Mouse (Mus musculus) midbrain, postnatal 0 days (tissue): ENCODE results near the gene Tgfb2. TPM values are rescaled to one million over a fixed set of nuclear protein-coding genes. Genes with fewer than 3 reads are reported as not detected.

Experiments used
- ATAC-seq: fragments of 200-750 bp; cut with Nextera tagmentation; 2 replicates; pipeline ENCODE4 v1.8.0; 2017; ENCODE audit warnings: moderate number of reproducible peaks, mild to moderate bottlenecking, moderate TSS enrichment, moderate library complexity; ENCODE audit not compliant: low FRiP score
- DNase-seq: peaks from one replicate; pipeline ENCODE4 v3.0.0-alpha.2; 2015; ENCODE audit warnings: low spot score
- H3K27ac ChIP-seq: fragments of 300-500 bp; sonication (generic); 2 replicates; pipeline ENCODE4 v1.5.1; 2014; ENCODE audit warnings: low read depth, mild to moderate bottlenecking, low read length, mixed read lengths
- H3K27me3 ChIP-seq: fragments of 300-500 bp; sonication (generic); 2 replicates; pipeline ENCODE4 v1.6.1; 2014; ENCODE audit warnings: low read length, control low read depth, mixed read lengths; ENCODE audit not compliant: insufficient read depth
- H3K36me3 ChIP-seq: fragments of 300-500 bp; sonication (generic); 2 replicates; pipeline ENCODE4 v1.6.1; 2014; ENCODE audit warnings: low read length, control low read depth, mixed read lengths; ENCODE audit not compliant: insufficient read depth
- H3K4me1 ChIP-seq: fragments of 300-500 bp; sonication (generic); 2 replicates; pipeline ENCODE4 v1.6.1; 2014; ENCODE audit warnings: mild to moderate bottlenecking, control low read depth, antibody characterized with exemption, low read length, mixed read lengths; ENCODE audit not compliant: insufficient read depth
- H3K4me2 ChIP-seq: fragments of 300-500 bp; sonication (generic); 2 replicates; pipeline ENCODE4 v1.6.1; 2014; ENCODE audit warnings: low read depth, mild to moderate bottlenecking, low read length, mixed read lengths; ENCODE audit not compliant: poor library complexity, severe bottlenecking
- H3K4me3 ChIP-seq: fragments of 300-500 bp; sonication (generic); 2 replicates; pipeline ENCODE4 v1.5.1; 2014; ENCODE audit warnings: low read depth, mild to moderate bottlenecking, low read length, moderate library complexity
- H3K9ac ChIP-seq: fragments of 300-500 bp; sonication (generic); replicated peaks from 2 replicates; pipeline ENCODE4 v1.6.1; 2014; ENCODE audit warnings: mild to moderate bottlenecking, low read length, moderate library complexity, mixed read lengths; ENCODE audit not compliant: poor library complexity, severe bottlenecking
- H3K9me3 ChIP-seq: fragments of 300-500 bp; sonication (generic); 2 replicates; pipeline ENCODE4 v1.6.1; 2016; ENCODE audit warnings: low read length, control low read depth
- CTCF ChIP-seq: IDR thresholded peaks from 2 replicates; pipeline ENCODE4 v1.5.1; 2016; ENCODE audit warnings: antibody characterized with exemption, mild to moderate bottlenecking
- WGBS: fragments of 180-500 bp; shearing (Covaris S2); extraction: QIAGEN DNeasy Blood & Tissue Kit; methylation state at CpG from one replicate; pipeline ENCODE4 v1.1.7; 2014; 5-methylcytosine and 5-hydroxymethylcytosine counted together
- polyA plus RNA-seq: library from polyadenylated mRNA; unstranded; fragments of >200 nt; fragmentation: Nextera tagmentation; extraction: Ambion mirVana; gene quantifications from 2 replicates; pipeline ENCODE4 v1.2.1, GENCODE M21; 2015
- total RNA-seq: library from RNA; depleted of rRNA; stranded (reverse); fragments of >200 nt; gene quantifications from 2 replicates; pipeline ENCODE4 v1.2.3, GENCODE M21; 2014

The Tgfb2 gene
- total and polyA plus RNA-seq, 2 experiments from 2014 or later = 19.8 to 22.9 TPM

DNA sequence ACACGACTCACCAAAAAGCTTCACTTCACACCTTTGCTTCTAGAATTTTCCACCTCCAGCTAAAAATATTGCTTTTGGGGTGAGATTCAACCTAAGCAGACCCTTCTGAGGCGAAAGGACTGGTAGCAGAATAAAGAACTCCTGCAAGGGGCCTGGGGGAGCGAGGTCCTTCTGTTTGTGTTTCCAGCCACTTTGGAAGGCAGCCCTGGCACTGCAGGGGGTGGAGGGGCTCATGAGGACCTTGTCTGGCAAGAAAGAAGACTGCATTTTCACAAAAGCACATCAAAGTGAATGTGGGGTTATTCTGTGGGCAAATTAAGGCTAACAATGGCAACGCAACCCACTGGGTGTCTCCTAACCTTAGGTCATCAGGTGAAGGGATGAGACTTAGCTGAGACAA, 32.6 kb downstream of the Tgfb2 start:
- Histone ChIP-seq H3K27ac (no peak overlapping the region), H3K4me1 (no peaks in the 10 kb centered on the region), H3K9me3 (no peaks in the 10 kb centered on the region), H3K9ac (no peak overlapping the region), H3K4me3 (no peak overlapping the region), H3K36me3 (no peaks in the 10 kb centered on the region), H3K27me3 (no peaks in the 10 kb centered on the region), H3K4me2 (no peak overlapping the region)
- DNase-seq (no peak), ATAC-seq (no peak)
- 55% methylated on average over 4 of the region's 4 CpGs for WGBS
- TF ChIP-seq CTCF = no peak

DNA sequence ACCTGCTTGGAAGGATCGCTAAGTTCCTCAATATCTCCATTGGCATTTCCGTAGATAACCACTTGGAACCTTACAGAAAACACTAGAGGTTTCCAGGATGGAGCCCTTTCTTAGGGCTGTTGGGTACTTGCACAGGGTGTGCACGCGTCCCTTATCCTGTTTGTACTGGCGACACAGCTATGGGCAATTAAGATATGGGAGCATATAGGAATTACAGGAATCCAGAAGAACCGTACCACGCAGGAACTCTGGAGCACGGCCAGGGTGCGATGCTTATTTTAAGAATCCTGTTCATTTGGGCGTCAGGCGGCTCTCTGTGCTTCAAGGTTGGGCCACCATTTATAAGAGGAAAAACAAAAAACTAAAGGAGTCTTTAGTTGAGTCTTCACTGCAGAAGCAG, 42.4 kb downstream of the Tgfb2 start:
- no peaks in the 10 kb centered on the region for H3K36me3 ChIP-seq
- H3K4me1 ChIP-seq = no peaks in the 10 kb centered on the region
- H3K9ac ChIP-seq = no peak overlapping the region
- WGBS = 93% methylated on average over 11 of the region's 11 CpGs
- H3K9me3 ChIP-seq = no peaks in the 10 kb centered on the region
- no peaks in the 10 kb centered on the region for H3K27me3 ChIP-seq
- ATAC-seq = no peak
- H3K27ac ChIP-seq = no peak overlapping the region
- no peak overlapping the region for H3K4me2 ChIP-seq
- no peak for TF ChIP-seq CTCF
- H3K4me3 ChIP-seq = no peak overlapping the region
- DNase-seq = no peak

DNA sequence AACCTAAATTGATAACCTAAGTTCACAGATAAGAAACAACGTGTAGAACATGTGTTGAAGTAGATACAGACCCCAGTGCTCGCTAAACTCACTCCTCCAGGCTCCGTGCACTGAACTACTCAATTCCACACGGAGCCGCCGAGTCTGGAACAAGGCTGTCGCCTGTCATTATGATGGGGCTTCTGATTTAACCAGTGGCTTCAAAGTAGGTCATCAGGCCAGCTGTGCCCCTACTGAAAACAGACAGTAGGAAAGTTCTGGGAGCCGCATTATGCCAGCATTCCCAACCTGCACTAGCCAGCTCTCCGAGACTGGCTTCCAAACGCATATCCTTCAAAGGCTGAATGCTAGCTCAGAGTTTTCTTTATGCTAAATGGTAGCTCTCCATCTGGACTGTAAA, 42.8 kb downstream of the Tgfb2 start:
- 80% methylated on average over 10 of the region's 10 CpGs for WGBS
- Histone ChIP-seq H3K27me3 (no peaks in the 10 kb centered on the region), H3K36me3 (no peaks in the 10 kb centered on the region), H3K9ac (no peak overlapping the region), H3K9me3 (no peaks in the 10 kb centered on the region), H3K4me3 (no peak overlapping the region), H3K4me2 (no peak overlapping the region), H3K4me1 (no peaks in the 10 kb centered on the region), H3K27ac (no peak overlapping the region)
- no peak for ATAC-seq
- no peak for TF ChIP-seq CTCF
- DNase-seq = no peak

DNA sequence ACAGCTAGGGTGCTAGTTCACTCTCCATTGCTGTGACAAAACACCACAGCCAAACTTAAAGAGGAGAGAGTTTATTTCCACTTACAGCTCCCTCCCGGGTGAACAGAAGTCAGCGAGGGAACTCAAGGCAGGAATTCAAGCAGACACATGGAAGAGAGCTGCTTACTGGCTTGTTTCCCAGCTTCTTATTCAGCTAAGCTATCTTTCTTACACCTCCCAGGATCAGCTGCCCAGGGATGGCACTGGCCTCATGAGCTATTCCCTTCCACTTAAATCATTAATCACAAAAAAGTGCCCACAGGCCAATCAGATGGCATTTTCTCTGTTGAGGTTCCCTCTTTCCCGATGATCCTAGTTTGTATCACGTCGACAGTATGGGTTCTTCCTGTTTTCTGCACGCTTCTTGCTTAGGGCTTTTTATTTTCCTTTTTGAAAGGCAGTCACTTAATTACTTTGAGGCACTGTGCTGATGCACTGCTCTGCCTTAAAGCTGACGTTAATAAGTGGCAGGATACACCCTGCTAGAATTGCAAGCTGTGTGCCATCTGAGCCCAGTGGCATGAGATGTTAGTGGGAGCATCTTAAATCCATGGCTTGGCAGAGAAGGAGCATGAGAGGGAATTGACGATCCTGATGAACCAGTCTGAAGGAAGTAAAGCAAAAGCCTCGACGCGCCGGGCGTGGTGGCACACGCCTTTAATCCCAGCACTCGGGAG, 44.4 kb downstream of the Tgfb2 start:
- no peak for TF ChIP-seq CTCF
- H3K27me3 ChIP-seq = no peaks in the 10 kb centered on the region
- H3K4me2 ChIP-seq = no peak overlapping the region
- ATAC-seq (no peak), DNase-seq (peak; percentile 41)
- H3K4me3 ChIP-seq = no peak overlapping the region
- H3K9ac ChIP-seq = no peak overlapping the region
- no peak overlapping the region for H3K27ac ChIP-seq
- H3K4me1 ChIP-seq = no peaks in the 10 kb centered on the region
- H3K9me3 ChIP-seq = no peaks in the 10 kb centered on the region
- WGBS = 75% methylated on average over 15 of the region's 15 CpGs
- H3K36me3 ChIP-seq = no peaks in the 10 kb centered on the region

DNA sequence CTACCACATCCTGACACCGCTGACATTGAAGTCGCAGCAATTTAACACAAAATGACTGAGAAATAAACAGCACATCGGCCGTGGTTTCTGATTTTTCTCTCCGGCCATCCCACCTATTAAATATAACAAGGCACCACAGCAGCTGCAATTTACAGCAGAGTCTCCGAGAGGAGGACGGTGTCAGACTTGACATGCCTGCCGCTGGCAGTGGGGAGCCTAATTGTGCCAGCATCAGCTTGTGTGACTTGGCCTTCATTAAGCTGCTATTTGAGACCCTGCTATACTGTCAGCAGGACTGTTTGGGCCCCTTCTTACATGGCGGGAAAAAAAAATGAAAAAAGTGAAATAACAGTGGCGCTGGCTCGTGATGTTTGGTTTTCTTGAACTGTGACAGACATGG, 47.0 kb downstream of the Tgfb2 start:
- Histone ChIP-seq H3K4me1 (no peaks in the 10 kb centered on the region), H3K9me3 (no peaks in the 10 kb centered on the region), H3K27me3 (no peaks in the 10 kb centered on the region), H3K36me3 (no peaks in the 10 kb centered on the region), H3K9ac (no peak overlapping the region), H3K4me2 (no peak overlapping the region), H3K4me3 (no peak overlapping the region), H3K27ac (no peak overlapping the region)
- TF ChIP-seq CTCF = no peak
- 68% methylated on average over 11 of the region's 11 CpGs for WGBS
- ATAC-seq (no peak), DNase-seq (no peak)

DNA sequence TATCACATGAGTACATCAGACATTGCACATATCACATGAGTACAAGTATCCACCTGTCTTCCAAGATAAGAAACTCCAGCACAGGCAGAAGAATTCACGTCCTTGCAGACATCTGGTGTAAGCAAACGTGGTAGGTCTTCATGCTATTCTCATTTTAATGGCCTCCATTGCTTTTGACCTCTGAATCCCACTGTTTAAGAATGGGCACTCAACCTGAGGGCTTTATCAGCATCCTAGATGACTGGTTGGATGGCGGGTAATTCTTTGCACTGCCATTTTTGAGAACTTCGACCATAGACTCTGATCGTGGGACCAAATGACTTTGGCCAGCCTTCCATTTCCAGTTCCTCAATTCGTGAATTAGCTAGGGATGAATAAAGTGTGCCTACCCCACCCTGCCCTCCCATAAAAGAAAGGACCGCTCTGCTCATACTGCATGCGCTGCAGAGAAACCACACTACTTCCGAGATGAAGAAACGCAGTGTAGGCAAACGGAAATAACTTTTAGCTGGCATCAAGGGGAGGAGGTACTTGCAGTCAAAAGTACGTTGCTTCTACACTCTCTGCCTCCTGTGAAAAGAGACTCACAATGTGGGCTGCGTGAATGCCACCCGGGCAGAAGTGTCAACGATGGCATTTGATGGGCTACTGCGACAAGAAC, 48.1 kb downstream of the Tgfb2 start:
- Histone ChIP-seq H3K4me1 (no peaks in the 10 kb centered on the region), H3K4me3 (no peak overlapping the region), H3K27ac (no peak overlapping the region), H3K9me3 (no peaks in the 10 kb centered on the region), H3K36me3 (no peaks in the 10 kb centered on the region), H3K27me3 (no peaks in the 10 kb centered on the region), H3K4me2 (no peak overlapping the region), H3K9ac (no peak overlapping the region)
- ATAC-seq (no peak), DNase-seq (no peak)
- WGBS = 91% methylated on average over 16 of the region's 16 CpGs
- TF ChIP-seq CTCF = no peak
